9 mouse cellular contexts compared by ENCODE assay signal in genomic region chr10:63574100-63574609, GRCm38 (mm10).
A peak's percentile ranks its signal among the peaks of the same experiment; 100 is the strongest.
DNase-seq lines count a peak whose midpoint lies in the region; ATAC-seq lines count a peak whose summit lies in the region.
"Had no signal": no experiment of that assay in that cellular context is flagged by ENCODE, and none has a peak within 500 bp of the region (broad histone marks: within the 10 kb centered on the region; RNA-seq: fewer than 3 reads in every experiment).

No protein-coding gene starts in this region.

- no peak overlapping the region for H3K4me2 ChIP-seq in heart, embryonic 11.5 days

- H3K27ac ChIP-seq in heart, embryonic 11.5 days (ENCODE audit: low read depth, low read length): no peak overlapping the region

- no peaks in the 10 kb centered on the region; the same call in 1 of the 2 replicates for H3K36me3 ChIP-seq in heart, embryonic 11.5 days (ENCODE audit: control insufficient read depth, insufficient read depth, low read length)

- H3K4me3 ChIP-seq in heart, embryonic 11.5 days (ENCODE audit: low read depth, low read length): no peak overlapping the region
- H3K4me3 ChIP-seq: myocyte had no signal

- no peaks in the 10 kb centered on the region for H3K4me1 ChIP-seq in heart, embryonic 11.5 days (ENCODE audit: control insufficient read depth, insufficient read depth, low read length)

- intact Hi-C loops in heart, postnatal 25 days (cut with DNase I): loop anchor here (5.0 kb wide), 1 partner anchor 152 kb away; the partner anchor contains the start of gene Gm7075

- no peaks in the 10 kb centered on the region for H3K27me3 ChIP-seq in heart, embryonic 11.5 days (ENCODE audit: control insufficient read depth, insufficient read depth, low read length)

- 0 out of 2 replicates have a peak, but pooled peaks have one; percentile 10 for ATAC-seq in heart, embryonic 11.5 days (replicated peaks; ENCODE audit: insufficient number of reproducible peaks, low FRiP score, low TSS enrichment)
- 0 out of 2 replicates have a peak, but pooled peaks have one; percentile 25 for ATAC-seq in granulocyte monocyte progenitor cell, adult 5-6 weeks (replicated peaks; ENCODE audit: poor library complexity, severe bottlenecking)
- ATAC-seq in megakaryocyte progenitor cell, adult 5-6 weeks (replicated peaks; ENCODE audit: poor library complexity): peak; percentile 58

- WGBS in heart, embryonic 11.5 days (ENCODE audit: insufficient replicate concordance): 67% methylated on average over 7 of the region's 7 CpGs

- H3K9ac ChIP-seq in heart, embryonic 11.5 days (ENCODE audit: low read depth, low read length): no peak overlapping the region

- no peak for DNase-seq in heart, postnatal 25 days (ENCODE audit: low spot score)
- peak; percentile 32 for DNase-seq in 416B (ENCODE audit: low read depth)
- peak; percentile 48 for DNase-seq in WW6 (ENCODE audit: low read depth, low spot score)
- DNase-seq in natural killer cell, adult 2 months (ENCODE audit: low spot score in 2 of 2): no peak
- DNase-seq in right cerebral cortex, adult 18-20 months: no peak

- no peaks in the 10 kb centered on the region; the same call in 1 of the 2 replicates for H3K9me3 ChIP-seq in heart, embryonic 11.5 days (replicated peaks; ENCODE audit: control insufficient read depth, low read length)

Comparison
In these comparisons a context has a peak if more than half of its experiments do, and no peak if none do; other contexts are left out.
1. DNase-seq: peak in 416B (single experiment) and WW6 (single experiment); none in heart, postnatal 25 days (single experiment), natural killer cell, adult 2 months (0 of 2) and right cerebral cortex, adult 18-20 months (single experiment).
2. Peak in every context shown above with its lines, with median percentiles within 50 percentile points of each other: ATAC-seq.